Mouse (Mus musculus) adrenal gland, adult 10 weeks (tissue): ENCODE measurements around the gene Xiap. TPM values are rescaled to one million over a fixed set of nuclear protein-coding genes. Genes with fewer than 3 reads are reported as not detected.

Experiments used
- polyA plus RNA-seq: library from polyadenylated mRNA; stranded (reverse); fragments of 350-450 nt; fragmentation: Illumina TruSeq; extraction: RNeasy Lipid Tissue Mini Kit (QIAGEN cat#74804); gene quantifications from one replicate; pipeline ENCODE4 v1.2.3, GENCODE M21; 2014; ENCODE audit warnings: low read depth, low replicate concordance

The Xiap gene
- 189 TPM for polyA plus RNA-seq

GRCm38 (mm10) chrX:42059282-42060068, at the start of gene Xiap:
Gene Xiap, plus strand, starts transcription at chrX:42059679.

GRCm38 (mm10) chrX:42148788-42149556, 89.5 kb downstream of the Xiap start, which contains the start of gene Stag2:
Gene Stag2, plus strand, starts transcription at chrX:42149317.

Other genes starting within 250 kb of the Xiap start
- gene Thoc2, start 139.0 kb upstream of the Xiap start, polyA plus RNA-seq: 169 TPM
- gene Stag2, start 89.6 kb downstream of the Xiap start, polyA plus RNA-seq: 264 TPM